Comparison of ENCODE assay signal across 9 mouse cellular contexts in the genomic region with DNA sequence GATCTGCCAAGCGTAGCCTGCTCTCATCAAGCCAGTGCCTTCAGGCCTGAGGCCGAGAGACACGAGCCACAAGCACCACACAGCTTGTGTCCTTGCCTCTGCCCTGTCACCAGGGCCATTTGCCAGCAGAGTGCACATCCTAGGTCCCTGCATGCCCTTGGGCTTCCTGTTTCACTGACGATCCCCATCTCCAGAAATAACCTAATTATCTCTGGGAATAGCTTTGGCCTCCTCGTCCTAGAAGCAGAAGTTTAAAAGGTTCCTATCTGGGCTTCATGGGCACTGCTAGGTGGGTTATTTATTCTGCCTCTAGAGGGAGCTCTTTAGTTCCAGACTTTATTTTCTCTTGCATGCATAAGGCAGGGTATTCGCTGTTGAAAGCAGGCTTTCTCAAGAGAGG.
DNase-seq lines count a peak whose midpoint lies in the region; ATAC-seq and TF ChIP-seq lines count a peak whose summit lies in the region.
"Had no signal": no experiment of that assay in that cellular context is flagged by ENCODE, and none has a peak within 500 bp of the region (broad histone marks: within the 10 kb centered on the region; RNA-seq: fewer than 3 reads in every experiment).

No protein-coding gene starts in this region.

- H3K4me3 ChIP-seq in intestine, embryonic 16.5 days (ENCODE audit: low read length) = no peak overlapping the region
- H3K4me3 ChIP-seq in intestine, embryonic 15.5 days (replicated peaks) = no peak overlapping the region
- H3K4me3 ChIP-seq in CH12.LX (replicated peaks in 1 of 3; ENCODE audit: low read depth in 2 of 3, low read length in 2 of 3, poor library complexity in 1 of 3) = no peak overlapping the region
- H3K4me3 ChIP-seq: megakaryocyte, embryonic 14.5 days had no signal

- 0 out of 2 replicates have a peak, but pooled peaks have one; percentile 11 for ATAC-seq in intestine, embryonic 16.5 days
- no peak; the same call in 1 of the 2 replicates for ATAC-seq in intestine, embryonic 15.5 days
- no peak for ATAC-seq in erythroblast, adult 5-6 weeks (replicated peaks; ENCODE audit: low FRiP score, poor library complexity, severe bottlenecking)

- TF ChIP-seq CTCF in CH12.LX (conservative IDR thresholded peaks at IDR 0.05 in 1 of 2, IDR thresholded peaks at IDR 0.05 in 1 of 2; ENCODE audit: low read depth in 2 of 2, low read length in 2 of 2) = peak; percentile 58 to 69

- no peaks in the 10 kb centered on the region for H3K36me3 ChIP-seq in intestine, embryonic 16.5 days (ENCODE audit: control insufficient read depth, insufficient read depth, low read length)
- no peaks in the 10 kb centered on the region for H3K36me3 ChIP-seq in intestine, embryonic 15.5 days
- no peaks in the 10 kb centered on the region for H3K36me3 ChIP-seq in CH12.LX (replicated peaks in 1 of 2; ENCODE audit: control insufficient read depth in 1 of 2, insufficient read depth in 1 of 2, low read length in 1 of 2)

- H3K79me2 ChIP-seq in CH12.LX (replicated peaks; ENCODE audit: control insufficient read depth, extremely low read depth, insufficient read depth, poor library complexity, severe bottlenecking) = no peaks in the 10 kb centered on the region

- TF ChIP-seq RAD21 in CH12.LX (IDR thresholded peaks at IDR 0.05; ENCODE audit: low read depth, low read length) = peak; percentile 64

- in situ Hi-C loops in CH12.LX (cut with MboI; ENCODE audit: low pct_ligation_motif_present, low pct_unique_long_range_greater_than_20kb, low sequenced_read_pairs) = loop anchor here (25.0 kb wide), 1 partner anchor 521 kb away; a partner anchor contains a TSS

- no peak overlapping the region for H3K27ac ChIP-seq in intestine, embryonic 16.5 days (ENCODE audit: low read length)
- H3K27ac ChIP-seq in intestine, embryonic 15.5 days = no peak overlapping the region
- no peak overlapping the region for H3K27ac ChIP-seq in CH12.LX (ENCODE audit: insufficient read depth, low read depth)

- no peaks in the 10 kb centered on the region for H3K27me3 ChIP-seq in intestine, embryonic 16.5 days (replicated peaks; ENCODE audit: control insufficient read depth, insufficient read depth, low read length)
- no peaks in the 10 kb centered on the region for H3K27me3 ChIP-seq in intestine, embryonic 15.5 days (replicated peaks)
- H3K27me3 ChIP-seq in CH12.LX (replicated peaks) = no peaks in the 10 kb centered on the region

- WGBS in intestine, embryonic 16.5 days = 61% methylated on average over 6 of the region's 6 CpGs
- WGBS in intestine, embryonic 15.5 days = 47% methylated on average over 6 of the region's 6 CpGs

- no peak overlapping the region for H3K9ac ChIP-seq in intestine, embryonic 16.5 days (ENCODE audit: low read depth, low read length)
- no peak overlapping the region for H3K9ac ChIP-seq in intestine, embryonic 15.5 days
- no peak overlapping the region for H3K9ac ChIP-seq in CH12.LX (ENCODE audit: insufficient read depth, low read depth)

- dilution Hi-C loops in CH12.LX (cut with MboI; ENCODE audit: extremely low pct_ligation_motif_present, extremely low pct_unique_long_range_greater_than_20kb, low sequenced_read_pairs) = no loop called here

- peak; percentile 56 for DNase-seq in CH12.LX (ENCODE audit: extremely low read depth)
- DNase-seq in adrenal gland, adult 8-10 months = peak; percentile 58
- DNase-seq in heart, adult 9 months (ENCODE audit: low spot score in 2 of 2) = peak; percentile 78 to 81
- peak; percentile 26 to 65 for DNase-seq in left cerebral cortex, postnatal 25 days (ENCODE audit: low spot score in 2 of 2)
- DNase-seq in testis, postnatal 14 days (ENCODE audit: low spot score) = peak; percentile 17

- no peak overlapping the region for H3K4me2 ChIP-seq in intestine, embryonic 16.5 days (ENCODE audit: low read depth, low read length)
- H3K4me2 ChIP-seq in intestine, embryonic 15.5 days (replicated peaks) = no peak overlapping the region
- H3K4me2 ChIP-seq in CH12.LX (ENCODE audit: insufficient read depth, low read depth, poor library complexity, severe bottlenecking) = no peak overlapping the region

- no peak for TF ChIP-seq EP300 in CH12.LX (IDR thresholded peaks at IDR 0.05; ENCODE audit: low read length)

- no peak for TF ChIP-seq POLR2A in CH12.LX (IDR thresholded peaks at IDR 0.05; ENCODE audit: low read depth, low read length)

- no peaks in the 10 kb centered on the region for H3K9me3 ChIP-seq in intestine, embryonic 16.5 days (ENCODE audit: control insufficient read depth, low read length)
- H3K9me3 ChIP-seq in intestine, embryonic 15.5 days = no peaks in the 10 kb centered on the region
- no peaks in the 10 kb centered on the region for H3K9me3 ChIP-seq in CH12.LX (replicated peaks; ENCODE audit: low read length)
- H3K9me3 ChIP-seq: megakaryocyte, embryonic 14.5 days had no signal

- intact Hi-C loops in left cerebral cortex, postnatal 25 days (cut with DNase I) = loop anchor here (2.0 to 10.0 kb wide), 4 partner anchors 36 to 516 kb away; no protein-coding TSS in a partner anchor

- no peaks in the 10 kb centered on the region for H3K4me1 ChIP-seq in intestine, embryonic 16.5 days (ENCODE audit: control insufficient read depth, insufficient read depth, low read length)
- no peaks in the 10 kb centered on the region for H3K4me1 ChIP-seq in intestine, embryonic 15.5 days (replicated peaks)
- 0 out of 4 replicates have a peak, but pooled peaks cover 0 to 3% of the 10 kb centered on the region in 2 experiments for H3K4me1 ChIP-seq in CH12.LX (ENCODE audit: control insufficient read depth in 1 of 2, insufficient read depth in 2 of 2)
- H3K4me1 ChIP-seq: megakaryocyte, embryonic 14.5 days had no signal

TF ChIP-seq in CH12.LX, 34 proteins besides CTCF, POLR2A, EP300 and RAD21:
- TF ChIP-seq RCOR1 (conservative IDR thresholded peaks at IDR 0.05; ENCODE audit: low read depth, low read length) = no peak
- no peak for TF ChIP-seq SIN3A (IDR thresholded peaks at IDR 0.05; ENCODE audit: low read length)
- TF ChIP-seq MAFK (IDR thresholded peaks at IDR 0.05; ENCODE audit: insufficient replicate concordance, low read length) = no peak
- peak; percentile 54 for TF ChIP-seq SMC3 (IDR thresholded peaks at IDR 0.05; ENCODE audit: low read depth, low read length)
- TF ChIP-seq NRF1 (IDR thresholded peaks at IDR 0.05; ENCODE audit: low read depth, low read length) = no peak
- no peak for TF ChIP-seq MYC (IDR thresholded peaks at IDR 0.05; ENCODE audit: low read depth, low read length)
- TF ChIP-seq MXI1 (IDR thresholded peaks at IDR 0.05; ENCODE audit: low read depth, low read length) = no peak
- no peak for TF ChIP-seq POLR2AphosphoS2 (IDR thresholded peaks at IDR 0.05; ENCODE audit: low read depth, low read length)

Comparison
In these comparisons a context has a peak if more than half of its experiments do, and no peak if none do; other contexts are left out.
1. DNase-seq: peak in every context shown above with its lines; median percentile 80 in heart, adult 9 months; 58 in adrenal gland, adult 8-10 months; 56 in CH12.LX; 46 in left cerebral cortex, postnatal 25 days; 17 in testis, postnatal 14 days.